Mouse (Mus musculus) G1E (cell line): ENCODE data around the gene BC030867. TPM values are rescaled to one million over a fixed set of nuclear protein-coding genes. Genes with fewer than 3 reads are reported as not detected.
A peak's percentile ranks its signal among the peaks of the same experiment; 100 is the strongest.

Experiments
- ATAC-seq: 2 replicates; pipeline ENCODE4 v1.8.0; 2016; ENCODE audit warnings: mild to moderate bottlenecking; ENCODE audit not compliant: insufficient number of reproducible peaks, poor library complexity, low FRiP score, severe bottlenecking; ENCODE audit errors: extremely low read depth
- DNase-seq: peaks from one replicate; pipeline ENCODE4 v3.0.0; 2012; ENCODE audit warnings: low spot score
- H3K27me3 ChIP-seq: 2 replicates; pipeline ENCODE4 v1.6.1; 2012; ENCODE audit warnings: mild to moderate bottlenecking, low read length, inconsistent platforms; ENCODE audit not compliant: insufficient read depth
- H3K36me3 ChIP-seq: replicated peaks from 2 replicates; pipeline ENCODE3; 2012; ENCODE audit warnings: mild to moderate bottlenecking, inconsistent platforms
- H3K4me1 ChIP-seq: 2 replicates; pipeline ENCODE4 v1.6.1; 2012; ENCODE audit warnings: low read depth, low read length, inconsistent platforms, mixed read lengths; ENCODE audit not compliant: insufficient read depth
- H3K4me3 ChIP-seq: 2 replicates; pipeline ENCODE4 v1.5.1; 2012; ENCODE audit warnings: low read depth, mild to moderate bottlenecking, inconsistent platforms, low read length, moderate library complexity, mixed read lengths
- H3K9me3 ChIP-seq: replicated peaks from 2 replicates; pipeline ENCODE4 v1.6.1; 2012; ENCODE audit warnings: inconsistent platforms
- CTCF ChIP-seq: IDR thresholded peaks from 2 replicates; pipeline ENCODE4 v1.5.1; 2012; ENCODE audit warnings: low read depth, low read length, inconsistent platforms, mixed read lengths
- GATA1 ChIP-seq: IDR thresholded peaks from 2 replicates; pipeline ENCODE4 v1.6.1; 2012; ENCODE audit warnings: borderline replicate concordance, low read length, inconsistent platforms, mixed read lengths
- GATA2 ChIP-seq: IDR thresholded peaks from 2 replicates; pipeline ENCODE4 v1.6.1; 2012; ENCODE audit warnings: low read depth, low read length, inconsistent platforms, borderline replicate concordance
- POLR2AphosphoS5 ChIP-seq: IDR thresholded peaks from 2 replicates; pipeline ENCODE4 v1.6.1; 2012; ENCODE audit warnings: low read depth, low read length, inconsistent platforms; ENCODE audit not compliant: insufficient replicate concordance
- TAL1 ChIP-seq: conservative IDR thresholded peaks from 2 replicates; pipeline ENCODE4 v1.6.1; 2012; ENCODE audit warnings: low read depth, low read length, inconsistent platforms, mixed read lengths
- polyA plus RNA-seq: library from polyadenylated mRNA; stranded (reverse); fragments of >175 nt; gene quantifications from 2 replicates; pipeline ENCODE4 v1.2.3, GENCODE M21; 2012
- total RNA-seq, 2 experiments: library from RNA; stranded (forward) in 1 of 2; stranded (reverse) in 1 of 2; fragments of 200-1000 nt in 1 of 2; fragments of >200 nt in 1 of 2; fragmentation: Nextera tagmentation in 1 of 2; gene quantifications; 2 replicates each; pipeline ENCODE4 v1.2.3; 2014 to 2017

BC030867 gene
- total and polyA plus RNA-seq, 3 experiments = 5.7 to 45.0 (median 10.1) TPM

GRCm38 (mm10) chr11:102219994-102220346, 28.7 kb upstream of the BC030867 start:
- Histone ChIP-seq H3K9me3 (no peaks in the 10 kb centered on the region), H3K4me3 (peak overlapping the region; percentile 70; the same call in 1 of the 2 replicates), H3K36me3 (peaks cover 5% of the 10 kb centered on the region), H3K27me3 (peaks cover 27% of the 10 kb centered on the region), H3K4me1 (peaks cover 88% of the 10 kb centered on the region)
- ATAC-seq (no peak), DNase-seq (no peak)
- TF ChIP-seq GATA2 = no peak
- TF ChIP-seq CTCF = no peak

GRCm38 (mm10) chr11:102220451-102220850, 28.2 kb upstream of the BC030867 start:
- Histone ChIP-seq H3K9me3 (no peaks in the 10 kb centered on the region), H3K4me1 (peaks cover 89% of the 10 kb centered on the region), H3K4me3 (peak overlapping the region; percentile 14; the same call in 1 of the 2 replicates), H3K27me3 (peaks cover 29% of the 10 kb centered on the region), H3K36me3 (peaks cover 5% of the 10 kb centered on the region)
- ATAC-seq = no peak
- DNase-seq = no peak
- TF ChIP-seq POLR2AphosphoS5 (no peak), GATA1 (no peak), GATA2 (no peak), CTCF (no peak), TAL1 (no peak)

- ATAC-seq = no peak
- TF ChIP-seq TAL1 (no peak), POLR2AphosphoS5 (no peak), GATA2 (no peak), CTCF (no peak), GATA1 (no peak)
Observed at GRCm38 (mm10) chr11:102221243-102221953, 27.3 kb upstream of the BC030867 start.

GRCm38 (mm10) chr11:102221954-102222351, 26.7 kb upstream of the BC030867 start:
- Histone ChIP-seq H3K4me3 (peak overlapping the region; percentile 61; the same call in 1 of the 2 replicates), H3K4me1 (peaks cover 82% of the 10 kb centered on the region), H3K9me3 (no peaks in the 10 kb centered on the region), H3K27me3 (peaks cover 34% of the 10 kb centered on the region), H3K36me3 (peaks cover 3% of the 10 kb centered on the region)
- no peak for TF ChIP-seq GATA1
- no peak for TF ChIP-seq POLR2AphosphoS5
- no peak for TF ChIP-seq TAL1
- no peak for TF ChIP-seq GATA2
- no peak for TF ChIP-seq CTCF
- ATAC-seq (no peak; the same call in 1 of the 2 replicates), DNase-seq (peak; percentile 66)

More at GRCm38 (mm10) chr11:102221243-102221953, 27.3 kb upstream of the BC030867 start:
- H3K4me1 ChIP-seq = peaks cover 82% of the 10 kb centered on the region
- H3K9me3 ChIP-seq = no peaks in the 10 kb centered on the region
- DNase-seq = no peak
- peak overlapping the region; percentile 61; the same call in 1 of the 2 replicates for H3K4me3 ChIP-seq
- H3K36me3 ChIP-seq = peaks cover 5% of the 10 kb centered on the region
- peaks cover 30% of the 10 kb centered on the region for H3K27me3 ChIP-seq

- ATAC-seq (no peak), DNase-seq (peak; percentile 78)
- Histone ChIP-seq H3K36me3 (peaks cover under 1% of the 10 kb centered on the region), H3K27me3 (peaks cover 45% of the 10 kb centered on the region), H3K4me1 (peaks cover 81% of the 10 kb centered on the region), H3K4me3 (no peak overlapping the region), H3K9me3 (no peaks in the 10 kb centered on the region)
- TF ChIP-seq CTCF (peak; percentile 70), TAL1 (no peak)
Observed at GRCm38 (mm10) chr11:102223166-102223565, 25.5 kb upstream of the BC030867 start.

- no peaks in the 10 kb centered on the region for H3K9me3 ChIP-seq
- DNase-seq (no peak), ATAC-seq (no peak)
- H3K27me3 ChIP-seq = peaks cover 57% of the 10 kb centered on the region
- no peaks in the 10 kb centered on the region for H3K36me3 ChIP-seq
- TF ChIP-seq CTCF (no peak), POLR2AphosphoS5 (no peak), GATA1 (no peak), GATA2 (no peak), TAL1 (no peak)
- peaks cover 81% of the 10 kb centered on the region for H3K4me1 ChIP-seq
- no peak overlapping the region for H3K4me3 ChIP-seq
Observed at GRCm38 (mm10) chr11:102224686-102225085, 24.0 kb upstream of the BC030867 start.

GRCm38 (mm10) chr11:102225221-102225620, 23.5 kb upstream of the BC030867 start:
- ATAC-seq (no peak), DNase-seq (no peak)
- peaks cover 57% of the 10 kb centered on the region for H3K27me3 ChIP-seq
- TF ChIP-seq POLR2AphosphoS5 (no peak), GATA2 (no peak), GATA1 (no peak), TAL1 (no peak), CTCF (no peak)
- no peaks in the 10 kb centered on the region for H3K9me3 ChIP-seq
- H3K36me3 ChIP-seq = no peaks in the 10 kb centered on the region
- peaks cover 79% of the 10 kb centered on the region for H3K4me1 ChIP-seq
- no peak overlapping the region for H3K4me3 ChIP-seq
